Mouse (Mus musculus) liver, embryonic 12.5 days (tissue): Measurements from ENCODE around the gene Asb4. TPM values are rescaled to one million over a fixed set of nuclear protein-coding genes. Genes with fewer than 3 reads are reported as not detected.

Experiments used
- ATAC-seq: fragments of 200-750 bp; cut with Nextera tagmentation; 2 replicates; pipeline ENCODE4 v1.8.0; 2017; ENCODE audit warnings: moderate number of reproducible peaks, mild to moderate bottlenecking, moderate library complexity
- H3K27ac ChIP-seq: fragments of 300-500 bp; sonication (generic); 2 replicates; pipeline ENCODE4 v1.5.1; 2016; ENCODE audit warnings: mild to moderate bottlenecking
- H3K27me3 ChIP-seq: fragments of 300-500 bp; sonication (generic); replicated peaks from 2 replicates; pipeline ENCODE4 v1.6.1; 2016; ENCODE audit warnings: mild to moderate bottlenecking, moderate library complexity
- H3K36me3 ChIP-seq: fragments of 300-500 bp; sonication (generic); 2 replicates; pipeline ENCODE4 v1.6.1; 2016; ENCODE audit warnings: mild to moderate bottlenecking, moderate library complexity
- H3K4me1 ChIP-seq: fragments of 300-500 bp; sonication (generic); 2 replicates; pipeline ENCODE4 v1.6.1; 2016
- H3K4me2 ChIP-seq: fragments of 300-500 bp; sonication (generic); 2 replicates; pipeline ENCODE4 v1.6.1; 2016; ENCODE audit warnings: mild to moderate bottlenecking, moderate library complexity
- H3K4me3 ChIP-seq: fragments of 300-500 bp; sonication (generic); 2 replicates; pipeline ENCODE4 v1.5.1; 2016; ENCODE audit warnings: mild to moderate bottlenecking, moderate library complexity
- H3K9ac ChIP-seq: fragments of 300-500 bp; sonication (generic); 2 replicates; pipeline ENCODE4 v1.6.1; 2016; ENCODE audit warnings: mild to moderate bottlenecking, moderate library complexity
- H3K9me3 ChIP-seq: fragments of 300-500 bp; sonication (generic); replicated peaks from 2 replicates; pipeline ENCODE4 v1.6.1; 2016; ENCODE audit warnings: mild to moderate bottlenecking, moderate library complexity
- WGBS: fragments of 180-500 bp; shearing (Covaris S2); methylation state at CpG from one replicate; pipeline ENCODE4 v1.1.7; 2016; ENCODE audit not compliant: insufficient replicate concordance; 5-methylcytosine and 5-hydroxymethylcytosine counted together
- polyA plus RNA-seq: library from polyadenylated mRNA; unstranded; fragments of >200 nt; fragmentation: Nextera tagmentation; extraction: Ambion mirVana; gene quantifications from 2 replicates; pipeline ENCODE4 v1.2.1, GENCODE M21; 2016

The Asb4 gene
- polyA plus RNA-seq, 1 experiment from 2014 or later, result 35.6 TPM

GRCm38 (mm10) chr6:5396797-5397196 lies 13.6 kb downstream of the Asb4 start:
- Histone ChIP-seq H3K27ac (no peak overlapping the region), H3K4me2 (no peak overlapping the region), H3K9ac (no peak overlapping the region), H3K4me3 (no peak overlapping the region), H3K36me3 (no peaks in the 10 kb centered on the region), H3K9me3 (no peaks in the 10 kb centered on the region), H3K4me1 (peaks cover 22% of the 10 kb centered on the region), H3K27me3 (peaks cover 6% of the 10 kb centered on the region; the same call in 1 of the 2 replicates)
- no peak for ATAC-seq
- 55% methylated on average over 3 of the region's 3 CpGs for WGBS

GRCm38 (mm10) chr6:5401394-5401793 lies 18.2 kb downstream of the Asb4 start:
- Histone ChIP-seq H3K9ac (no peak overlapping the region), H3K9me3 (no peaks in the 10 kb centered on the region), H3K27ac (no peak overlapping the region), H3K4me1 (peaks cover 8% of the 10 kb centered on the region; the same call in 1 of the 2 replicates), H3K27me3 (no peaks in the 10 kb centered on the region), H3K4me2 (no peak overlapping the region), H3K36me3 (no peaks in the 10 kb centered on the region), H3K4me3 (no peak overlapping the region)
- 4% methylated on average over 3 of the region's 3 CpGs for whole genome bisulfite sequencing
- peak; percentile 61; the same call in 1 of the 2 replicates for ATAC-seq

- H3K4me2 ChIP-seq, result no peak overlapping the region
- ATAC-seq, result no peak
- no peaks in the 10 kb centered on the region for H3K4me1 ChIP-seq
- H3K9me3 ChIP-seq, result no peaks in the 10 kb centered on the region
- no peaks in the 10 kb centered on the region for H3K27me3 ChIP-seq
- H3K36me3 ChIP-seq, result no peaks in the 10 kb centered on the region
- no peak overlapping the region for H3K4me3 ChIP-seq
- H3K27ac ChIP-seq, result no peak overlapping the region
- no peak overlapping the region for H3K9ac ChIP-seq
- 40% methylated on average over 18 of the region's 18 CpGs for WGBS
Measured at GRCm38 (mm10) chr6:5403095-5403815, 20.1 kb downstream of the Asb4 start.

- no peaks in the 10 kb centered on the region for H3K9me3 ChIP-seq
- ATAC-seq, result no peak
- H3K4me1 ChIP-seq, result no peaks in the 10 kb centered on the region
- H3K9ac ChIP-seq, result no peak overlapping the region
- H3K27ac ChIP-seq, result no peak overlapping the region
- 63% methylated on average over 6 of the region's 6 CpGs for WGBS
- H3K27me3 ChIP-seq, result no peaks in the 10 kb centered on the region
- H3K4me3 ChIP-seq, result no peak overlapping the region
- no peak overlapping the region for H3K4me2 ChIP-seq
- H3K36me3 ChIP-seq, result no peaks in the 10 kb centered on the region
Measured at GRCm38 (mm10) chr6:5404016-5404415, 20.8 kb downstream of the Asb4 start.

GRCm38 (mm10) chr6:5408451-5409177 lies 25.4 kb downstream of the Asb4 start:
- Histone ChIP-seq H3K4me2 (no peak overlapping the region), H3K4me1 (no peaks in the 10 kb centered on the region; the same call in 1 of the 2 replicates), H3K9me3 (no peaks in the 10 kb centered on the region), H3K27me3 (no peaks in the 10 kb centered on the region; the same call in 1 of the 2 replicates), H3K9ac (no peak overlapping the region), H3K27ac (no peak overlapping the region), H3K4me3 (no peak overlapping the region), H3K36me3 (no peaks in the 10 kb centered on the region)
- no peak for ATAC-seq
- 70% methylated on average over 8 of the region's 8 CpGs for WGBS

- WGBS, result 75% methylated on average over 4 of the region's 4 CpGs
- Histone ChIP-seq H3K4me2 (no peak overlapping the region), H3K4me1 (no peaks in the 10 kb centered on the region; the same call in 1 of the 2 replicates), H3K27ac (no peak overlapping the region), H3K9me3 (no peaks in the 10 kb centered on the region), H3K4me3 (no peak overlapping the region), H3K36me3 (no peaks in the 10 kb centered on the region), H3K9ac (no peak overlapping the region), H3K27me3 (no peaks in the 10 kb centered on the region; the same call in 1 of the 2 replicates)
- ATAC-seq, result no peak
Measured at GRCm38 (mm10) chr6:5409676-5410075, 26.5 kb downstream of the Asb4 start.

GRCm38 (mm10) chr6:5410697-5411391 lies 27.7 kb downstream of the Asb4 start:
- Histone ChIP-seq H3K4me2 (no peak overlapping the region), H3K4me1 (no peaks in the 10 kb centered on the region; the same call in 1 of the 2 replicates), H3K27me3 (no peaks in the 10 kb centered on the region; the same call in 1 of the 2 replicates), H3K27ac (no peak overlapping the region), H3K36me3 (no peaks in the 10 kb centered on the region), H3K9me3 (no peaks in the 10 kb centered on the region), H3K4me3 (no peak overlapping the region), H3K9ac (no peak overlapping the region)
- WGBS, result 45% methylated on average over 6 of the region's 6 CpGs
- peak; percentile 72 for ATAC-seq

- Histone ChIP-seq H3K27me3 (no peaks in the 10 kb centered on the region; the same call in 1 of the 2 replicates), H3K36me3 (no peaks in the 10 kb centered on the region), H3K9ac (no peak overlapping the region), H3K4me3 (no peak overlapping the region), H3K27ac (no peak overlapping the region), H3K9me3 (no peaks in the 10 kb centered on the region), H3K4me1 (no peaks in the 10 kb centered on the region; the same call in 1 of the 2 replicates), H3K4me2 (no peak overlapping the region)
- no peak for ATAC-seq
- WGBS, result 28% methylated on average over 8 of the region's 8 CpGs
Measured at GRCm38 (mm10) chr6:5413282-5413681, 30.1 kb downstream of the Asb4 start.

GRCm38 (mm10) chr6:5421442-5421841 lies 38.3 kb downstream of the Asb4 start:
- no peaks in the 10 kb centered on the region for H3K4me1 ChIP-seq
- H3K4me2 ChIP-seq, result no peak overlapping the region

GRCm38 (mm10) chr6:5422386-5422785 lies 39.2 kb downstream of the Asb4 start:
- 84% methylated on average over 3 of the region's 3 CpGs for WGBS
- no peak for ATAC-seq
- H3K9ac ChIP-seq, result no peak overlapping the region
- H3K27ac ChIP-seq, result no peak overlapping the region
- H3K4me1 ChIP-seq, result no peaks in the 10 kb centered on the region
- H3K4me3 ChIP-seq, result no peak overlapping the region
- no peak overlapping the region for H3K4me2 ChIP-seq
- H3K27me3 ChIP-seq, result no peaks in the 10 kb centered on the region
- no peaks in the 10 kb centered on the region for H3K9me3 ChIP-seq
- peaks cover 6% of the 10 kb centered on the region; the same call in 1 of the 2 replicates for H3K36me3 ChIP-seq

More at GRCm38 (mm10) chr6:5421442-5421841, 38.3 kb downstream of the Asb4 start:
- Histone ChIP-seq H3K27ac (no peak overlapping the region), H3K27me3 (no peaks in the 10 kb centered on the region), H3K9me3 (no peaks in the 10 kb centered on the region), H3K9ac (no peak overlapping the region), H3K4me3 (no peak overlapping the region), H3K36me3 (peaks cover 6% of the 10 kb centered on the region; the same call in 1 of the 2 replicates)
- ATAC-seq, result no peak
- WGBS, result 75% methylated on average over 2 of the region's 2 CpGs

GRCm38 (mm10) chr6:5423594-5423993 lies 40.4 kb downstream of the Asb4 start:
- no peak for ATAC-seq
- 79% methylated on average over 15 of the region's 15 CpGs for WGBS
- H3K36me3 ChIP-seq, result peaks cover 6% of the 10 kb centered on the region; the same call in 1 of the 2 replicates
- no peak overlapping the region for H3K9ac ChIP-seq
- H3K4me2 ChIP-seq, result no peak overlapping the region
- H3K27me3 ChIP-seq, result no peaks in the 10 kb centered on the region
- H3K4me3 ChIP-seq, result no peak overlapping the region
- no peak overlapping the region for H3K27ac ChIP-seq
- no peaks in the 10 kb centered on the region for H3K4me1 ChIP-seq
- H3K9me3 ChIP-seq, result no peaks in the 10 kb centered on the region

- Histone ChIP-seq H3K4me2 (no peak overlapping the region), H3K9ac (no peak overlapping the region), H3K4me3 (no peak overlapping the region), H3K9me3 (no peaks in the 10 kb centered on the region), H3K36me3 (peaks cover 6% of the 10 kb centered on the region; the same call in 1 of the 2 replicates), H3K27me3 (no peaks in the 10 kb centered on the region), H3K4me1 (no peaks in the 10 kb centered on the region), H3K27ac (no peak overlapping the region)
- 69% methylated on average over 2 of the region's 2 CpGs for WGBS
- ATAC-seq, result no peak
Measured at GRCm38 (mm10) chr6:5427033-5427432, 43.8 kb downstream of the Asb4 start.
